Mouse (Mus musculus) heart, adult 2 months (tissue): ENCODE measurements at regions not wholly inside any gene's neighbourhood (a gene's known extent, or its start where the extent isn't known, plus 50 kb on each side); places are given as distances from the start of the nearest gene placed in this dataset.

Experiments used
- DNase-seq, 2 experiments: peaks; one replicate each; pipeline ENCODE4 v3.0.0; 2021
- H3K27ac ChIP-seq: fragments of 200-600 bp; 2 replicates; pipeline ENCODE4 v1.8.1; 2022
- H3K27me3 ChIP-seq: fragments of 200-500 bp; 2 replicates; pipeline ENCODE4 v1.6.1; 2012; ENCODE audit warnings: mild to moderate bottlenecking, low read length, inconsistent platforms, mixed read lengths; ENCODE audit not compliant: control insufficient read depth, insufficient read depth
- H3K36me3 ChIP-seq: fragments of 200-500 bp; 2 replicates; pipeline ENCODE4 v1.6.1; 2012; ENCODE audit warnings: low read length, inconsistent platforms; ENCODE audit not compliant: control insufficient read depth, insufficient read depth
- H3K4me1 ChIP-seq: fragments of 200-500 bp; 2 replicates; pipeline ENCODE4 v1.6.1; 2011; ENCODE audit warnings: low read length; ENCODE audit not compliant: control insufficient read depth, insufficient read depth
- H3K4me3 ChIP-seq: fragments of 200-600 bp; 2 replicates; pipeline ENCODE4 v1.8.1; 2022
- H3K79me2 ChIP-seq: fragments of 200-500 bp; replicated peaks from 2 replicates; pipeline ENCODE4 v1.6.1; 2012; ENCODE audit warnings: mild to moderate bottlenecking, inconsistent platforms, low read length, moderate library complexity, mixed read lengths; ENCODE audit not compliant: control insufficient read depth, insufficient read depth
- H3K9ac ChIP-seq: fragments of 200-500 bp; 2 replicates; pipeline ENCODE4 v1.6.1; 2012; ENCODE audit warnings: low read depth, mild to moderate bottlenecking, control low read depth, inconsistent platforms, low read length, mixed read lengths
- CTCF ChIP-seq: fragments of 200-600 bp; IDR thresholded peaks from 2 replicates; pipeline ENCODE4 v1.8.1; 2022; ENCODE audit warnings: antibody characterized with exemption, mild to moderate bottlenecking, moderate library complexity
- EP300 ChIP-seq: fragments of 200-500 bp; IDR thresholded peaks from 2 replicates; pipeline ENCODE4 v1.6.1; 2011; ENCODE audit warnings: low read depth, low read length, control low read depth; ENCODE audit not compliant: insufficient read depth
- POLR2A ChIP-seq: fragments of 200-500 bp; IDR thresholded peaks from 2 replicates; pipeline ENCODE4 v1.6.1; 2011; ENCODE audit warnings: mild to moderate bottlenecking, low read depth, low read length, control low read depth; ENCODE audit not compliant: insufficient read depth
- WGBS: fragments of 180-500 bp; shearing (Covaris S2); methylation state at CpG from one replicate; pipeline ENCODE4 v1.1.7; 2018; 5-methylcytosine and 5-hydroxymethylcytosine counted together
- intact Hi-C: fragments of 180-260 bp; cut with DNase I; formaldehyde crosslinking; loops from one replicate; pipeline ENCODE4 v1.15.1; 2025

DNA sequence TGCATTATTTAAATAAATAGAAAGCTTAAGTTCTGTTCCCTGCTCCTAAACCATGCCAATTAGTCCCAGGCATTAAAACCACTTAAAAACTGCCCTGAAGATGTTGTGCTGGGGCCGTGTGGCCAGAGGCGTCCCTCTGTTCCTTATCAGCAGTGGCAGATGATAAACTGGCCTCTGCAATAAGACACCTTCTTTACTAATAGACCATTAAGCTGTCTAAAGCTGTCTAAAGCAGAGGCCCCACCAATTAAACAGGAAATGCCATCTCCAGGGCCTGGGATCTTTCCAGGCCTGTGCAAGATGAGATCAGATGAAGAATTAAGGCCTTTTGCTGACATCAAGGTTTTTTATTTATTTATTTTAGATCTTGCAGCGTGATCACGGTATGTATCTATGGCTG, 118.6 kb downstream of the Edn3 start:
- intact Hi-C loops = no loop called here
- Histone ChIP-seq H3K27ac (no peak overlapping the region), H3K4me1 (no peaks in the 10 kb centered on the region), H3K4me3 (no peak overlapping the region), H3K27me3 (no peaks in the 10 kb centered on the region), H3K9ac (no peak overlapping the region), H3K79me2 (no peaks in the 10 kb centered on the region), H3K36me3 (no peaks in the 10 kb centered on the region)
- no peak for DNase-seq
- WGBS = 49% methylated on average over 4 of the region's 4 CpGs
- TF ChIP-seq CTCF (no peak), EP300 (no peak), POLR2A (no peak)

DNA sequence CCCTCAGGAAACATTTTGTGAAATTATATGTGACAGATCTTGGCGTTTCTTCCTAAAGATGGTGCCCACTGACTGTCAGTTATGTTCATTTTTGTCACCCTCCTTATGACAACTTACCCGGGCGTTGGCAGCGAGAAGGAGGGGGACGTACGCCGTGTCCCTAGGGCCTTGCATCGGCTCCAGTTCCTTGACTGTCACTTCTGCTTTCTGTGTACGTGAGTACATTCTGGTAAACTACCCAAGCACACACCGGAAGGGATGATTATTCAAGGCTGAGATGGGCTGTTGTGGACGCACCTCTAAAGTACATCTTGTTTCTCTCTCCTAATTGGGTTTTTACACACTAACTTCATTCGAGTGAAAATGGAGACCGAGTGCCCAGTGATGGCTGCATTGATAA, 120.2 kb downstream of the Edn3 start:
- WGBS = 88% methylated on average over 13 of the region's 13 CpGs
- no peaks in the 10 kb centered on the region for H3K79me2 ChIP-seq
- no peaks in the 10 kb centered on the region for H3K27me3 ChIP-seq
- H3K9ac ChIP-seq = no peak overlapping the region
- no peak for TF ChIP-seq EP300
- TF ChIP-seq CTCF = no peak
- no peak for TF ChIP-seq POLR2A
- intact Hi-C loops = no loop called here
- peak in 1 of 2 experiments; percentile 22 for DNase-seq
- H3K4me1 ChIP-seq = no peaks in the 10 kb centered on the region
- H3K36me3 ChIP-seq = no peaks in the 10 kb centered on the region
- no peak overlapping the region for H3K27ac ChIP-seq
- H3K4me3 ChIP-seq = no peak overlapping the region

DNA sequence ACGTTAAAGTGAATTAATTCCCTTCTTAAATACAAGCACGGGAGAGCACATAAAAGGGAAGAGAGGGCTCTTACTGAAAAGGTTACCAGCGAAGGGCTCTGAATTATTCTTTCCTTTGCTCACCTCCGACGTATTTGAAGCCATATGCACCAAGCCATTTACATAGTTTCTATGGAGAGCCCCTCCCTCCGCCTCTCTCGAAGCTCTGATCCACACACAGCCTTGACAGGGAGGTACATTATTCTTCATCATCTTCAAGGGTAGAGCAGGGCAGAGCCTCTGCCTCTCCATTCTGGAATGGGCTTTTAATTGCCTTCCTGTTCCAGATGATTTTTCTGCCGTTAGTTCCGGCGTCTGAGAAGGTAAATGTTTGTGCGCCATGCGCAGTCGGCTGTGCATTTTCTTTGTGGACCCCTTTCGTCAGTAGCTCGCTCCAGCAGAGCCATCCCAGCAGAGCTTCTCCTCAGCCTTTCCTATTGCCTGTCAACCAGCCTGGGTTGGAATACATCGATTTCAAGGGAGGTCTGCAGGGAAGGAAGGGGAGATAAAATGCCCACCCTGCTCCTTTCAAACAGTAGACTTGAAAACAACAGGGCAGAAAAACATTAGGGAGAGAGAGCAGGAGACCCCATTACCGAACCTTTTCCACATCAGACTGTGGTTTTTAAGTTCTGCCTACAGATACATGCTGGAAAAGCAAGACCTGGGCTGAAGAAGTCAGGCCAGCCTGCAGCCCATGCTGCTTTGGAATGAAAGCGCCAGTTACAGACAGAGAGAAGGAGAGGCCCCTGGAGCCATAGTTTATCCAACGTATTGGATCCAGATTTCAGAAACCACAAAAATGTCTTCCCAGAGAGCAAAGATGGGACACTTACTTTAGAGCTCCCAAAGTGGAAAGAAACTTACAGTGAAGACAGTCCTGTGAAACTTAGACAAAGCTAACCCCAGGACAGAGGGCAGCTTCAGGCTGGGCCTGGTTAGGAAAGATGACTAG, 124.1 kb downstream of the Edn3 start:
- Histone ChIP-seq H3K27ac (no peak overlapping the region), H3K36me3 (no peaks in the 10 kb centered on the region), H3K4me3 (no peak overlapping the region), H3K4me1 (no peaks in the 10 kb centered on the region), H3K27me3 (no peaks in the 10 kb centered on the region), H3K9ac (no peak overlapping the region), H3K79me2 (no peaks in the 10 kb centered on the region)
- no peak for TF ChIP-seq CTCF
- TF ChIP-seq EP300 = no peak
- TF ChIP-seq POLR2A = no peak
- no peak for DNase-seq
- 79% methylated on average over 19 of the region's 19 CpGs for WGBS
- intact Hi-C loops = no loop called here

DNA sequence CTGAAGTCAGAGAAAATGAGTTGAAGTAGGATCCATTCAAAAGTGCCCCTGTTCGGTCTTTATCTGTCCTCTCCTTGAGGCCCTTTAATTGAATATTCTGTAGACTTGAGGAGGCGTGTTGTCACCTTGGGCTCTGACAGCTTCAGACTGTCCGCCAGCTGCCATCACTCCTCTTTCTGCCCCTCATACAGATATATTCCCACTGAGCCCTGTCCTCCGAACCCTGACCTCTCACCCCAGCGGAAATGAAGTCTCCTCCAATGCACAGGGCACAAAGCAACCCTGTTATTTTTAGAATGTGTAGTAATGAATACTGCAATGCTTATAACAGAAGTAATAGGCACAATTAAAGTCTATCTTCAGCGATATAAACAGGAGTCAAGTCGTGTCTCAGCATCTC, 117.4 kb upstream of the Gm14444 start:
- DNase-seq = no peak
- Histone ChIP-seq H3K4me3 (no peak overlapping the region), H3K79me2 (no peaks in the 10 kb centered on the region), H3K27me3 (no peaks in the 10 kb centered on the region), H3K9ac (no peak overlapping the region), H3K27ac (no peak overlapping the region), H3K36me3 (no peaks in the 10 kb centered on the region), H3K4me1 (no peaks in the 10 kb centered on the region)
- no peak for TF ChIP-seq CTCF
- no peak for TF ChIP-seq EP300
- TF ChIP-seq POLR2A = no peak
- intact Hi-C loops = loop anchor here (10.0 kb wide), 1 partner anchor 1328 kb away; no protein-coding TSS in a partner anchor
- WGBS = 58% methylated on average over 7 of the region's 7 CpGs

DNA sequence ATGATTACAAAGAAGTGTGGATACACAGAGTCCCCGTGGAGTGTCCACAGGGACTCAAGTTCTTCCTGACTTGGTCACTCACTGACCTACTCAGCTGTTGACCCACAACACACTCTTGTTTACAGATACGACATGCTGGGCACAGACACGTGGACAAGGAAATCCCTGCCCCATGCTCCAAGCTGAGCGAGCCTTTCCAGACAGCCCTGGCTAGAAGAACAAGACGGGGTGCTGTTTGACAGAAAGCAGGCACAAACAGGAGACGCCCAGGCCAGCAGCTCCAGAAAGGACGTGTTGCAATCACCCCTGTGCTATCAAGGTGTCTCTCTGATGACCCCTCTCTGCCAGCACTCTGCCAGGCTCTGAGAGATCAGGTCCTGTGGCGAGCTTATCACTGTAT, 112.6 kb upstream of the Gm14444 start:
- TF ChIP-seq EP300 (no peak), CTCF (no peak), POLR2A (no peak)
- no peaks in the 10 kb centered on the region for H3K27me3 ChIP-seq
- 26% methylated on average over 8 of the region's 8 CpGs for WGBS
- no peak overlapping the region for H3K27ac ChIP-seq
- DNase-seq = peak; percentile 42 to 72
- H3K79me2 ChIP-seq = no peaks in the 10 kb centered on the region
- H3K4me3 ChIP-seq = no peak overlapping the region
- H3K4me1 ChIP-seq = no peaks in the 10 kb centered on the region; the same call in 1 of the 2 replicates
- intact Hi-C loops = loop anchor here (10.0 kb wide), 1 partner anchor 1333 kb away; no protein-coding TSS in a partner anchor
- no peak overlapping the region for H3K9ac ChIP-seq
- no peaks in the 10 kb centered on the region for H3K36me3 ChIP-seq
